Mouse (Mus musculus): ENCODE data around the gene Igf2bp1.

DNA sequence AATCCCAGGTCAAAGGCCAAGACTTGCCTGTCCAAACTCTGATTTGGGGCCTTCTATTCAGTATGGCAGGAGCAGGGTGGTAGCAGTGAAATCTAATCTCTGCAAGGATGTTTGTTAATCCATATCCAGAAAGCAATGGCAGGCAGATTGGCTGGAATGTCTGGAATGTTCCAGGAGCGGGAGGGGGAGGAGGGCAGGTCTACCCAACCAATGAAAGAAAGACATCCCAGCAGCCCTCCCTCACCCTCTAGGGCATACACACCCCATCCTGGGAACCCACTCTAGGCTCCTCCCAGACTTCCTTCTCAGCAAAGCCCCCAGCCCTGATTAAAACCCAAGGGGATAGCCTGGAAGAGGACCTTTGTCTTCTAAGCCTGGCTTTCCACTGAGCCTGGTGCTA is 23.3 kb downstream of the Igf2bp1 start:
- TF ChIP-seq CTCF (IDR thresholded peaks at IDR 0.05; ENCODE audit: low read depth, low read length), result no peak
- peak; percentile 93 for TF ChIP-seq EP300 (IDR thresholded peaks at IDR 0.05; ENCODE audit: insufficient read depth, low read depth, low read length)
